Mouse (Mus musculus) gastrocnemius, adult 8-10 months (tissue): ENCODE results near the gene Zfp212. TPM values are rescaled to one million over a fixed set of nuclear protein-coding genes. Genes with fewer than 3 reads are reported as not detected.
"Not testable (repeated sequence)": the region's sequence is repeated elsewhere in the genome, so short reads cannot be mapped to it uniquely, and the experiment has no call there.

Experiments
- DNase-seq, 2 experiments: peaks; one replicate each; pipeline ENCODE4 v3.0.0; 2022; ENCODE audit warnings: low spot score in 2 of 2
- total RNA-seq, 4 experiments: library from RNA; stranded (reverse); gene quantifications; 2 replicates each; pipeline ENCODE4 v1.2.4; 2022

Gene Zfp212
- total RNA-seq, 4 experiments from 2014 or later: 7.0 to 10.2 (median 9.1) TPM

- no peak for DNase-seq
These were observed 22.2 kb downstream of the Zfp212 start for GRCm38 (mm10) chr6:47942461-47942860.

GRCm38 (mm10) chr6:47943021-47943691 lies 22.9 kb downstream of the Zfp212 start:
- DNase-seq: peak; percentile 54 to 66

DNA sequence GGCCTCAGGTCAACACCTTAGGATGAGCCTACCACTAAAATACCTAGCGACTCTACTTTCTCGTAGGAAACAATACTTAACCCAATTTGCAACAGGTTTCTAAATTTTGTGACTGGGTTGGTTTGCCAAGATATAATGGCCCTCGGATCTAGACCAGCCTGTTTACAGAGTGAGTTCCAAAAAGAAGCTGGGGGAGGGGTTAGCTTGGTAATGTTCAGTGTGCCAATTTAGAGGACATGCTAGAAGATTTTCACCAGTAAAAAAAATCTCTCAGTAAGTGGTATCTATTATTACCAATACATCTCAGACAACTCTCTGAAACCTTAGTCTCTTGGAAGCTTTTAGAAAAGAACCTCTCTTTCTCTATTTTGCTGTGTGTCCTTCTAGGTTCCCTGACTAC lies 23.4 kb downstream of the Zfp212 start:
- DNase-seq: no peak

DNA sequence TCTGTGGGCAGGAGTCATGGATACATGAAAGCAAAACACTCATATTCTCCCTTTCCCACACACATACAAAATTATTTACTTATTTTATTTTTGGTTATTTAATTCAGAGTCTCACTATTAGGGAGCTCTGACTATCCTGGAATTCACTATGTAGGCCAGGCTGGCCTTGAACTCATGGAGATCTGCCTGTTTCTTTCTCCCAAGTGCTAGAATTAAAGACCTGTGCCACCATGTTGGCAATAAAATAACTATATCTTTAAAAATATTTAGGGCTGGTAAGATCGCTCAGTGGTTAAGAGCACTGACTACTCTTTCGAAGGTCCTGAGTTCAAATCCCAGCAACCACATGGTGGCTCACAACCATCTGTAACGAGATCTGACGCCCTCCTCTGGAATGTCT lies 27.1 kb downstream of the Zfp212 start:
- DNase-seq: no peak

DNA sequence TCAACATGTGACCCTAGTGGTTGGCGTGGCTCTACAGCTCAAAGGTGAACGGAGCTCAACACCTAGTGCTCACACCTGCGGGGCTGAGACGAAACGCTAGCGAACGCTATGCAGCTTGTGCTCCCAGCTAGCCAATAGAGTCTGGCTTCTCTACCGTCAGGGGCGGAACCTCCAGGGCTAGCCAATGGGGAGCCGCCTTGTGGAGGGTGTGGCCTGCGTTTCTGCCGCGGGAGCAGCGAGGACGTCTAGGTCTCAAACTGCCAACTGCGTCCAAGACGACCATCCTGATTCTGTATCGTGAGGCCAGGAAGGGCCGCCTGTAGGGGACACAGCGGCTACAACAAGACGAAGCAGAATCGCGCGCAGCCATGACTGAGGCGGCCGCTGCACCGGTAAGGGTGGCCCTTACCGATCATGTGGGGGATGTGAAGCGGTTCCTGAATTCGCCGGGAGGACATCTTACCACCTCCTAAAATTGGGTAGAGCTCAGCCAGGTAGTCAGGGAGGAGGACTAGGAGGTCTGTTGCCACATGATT lies 33.0 kb downstream of the Zfp212 start, which contains the start of gene Zfp956:
Zfp956 (plus strand) TSS at position 200 of the 536 bp plus-strand sequence.
- DNase-seq: peak; percentile 91 to 92

- no peak for DNase-seq
These were observed 34.1 kb downstream of the Zfp212 start for GRCm38 (mm10) chr6:47954425-47954824.

DNA sequence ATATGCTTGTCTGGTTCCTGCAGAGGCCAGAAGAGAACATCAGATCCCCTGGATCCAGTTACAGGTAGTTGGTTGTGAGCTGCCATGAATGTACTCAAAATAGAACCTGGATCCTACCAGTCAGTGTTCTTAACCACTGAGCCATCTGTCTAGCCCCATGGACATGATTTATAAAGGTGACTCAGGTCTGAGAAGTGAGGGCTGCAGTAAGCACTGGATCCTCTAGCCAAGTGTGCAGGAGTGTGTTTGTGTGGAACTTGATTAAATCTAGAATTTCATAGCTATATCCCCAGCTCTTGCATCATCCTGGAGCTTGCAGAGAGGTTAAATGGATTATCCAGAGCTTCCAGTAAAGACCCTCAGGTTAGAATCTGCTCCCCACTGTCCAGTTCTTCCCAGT lies 37.5 kb downstream of the Zfp212 start:
- no peak for DNase-seq

DNA sequence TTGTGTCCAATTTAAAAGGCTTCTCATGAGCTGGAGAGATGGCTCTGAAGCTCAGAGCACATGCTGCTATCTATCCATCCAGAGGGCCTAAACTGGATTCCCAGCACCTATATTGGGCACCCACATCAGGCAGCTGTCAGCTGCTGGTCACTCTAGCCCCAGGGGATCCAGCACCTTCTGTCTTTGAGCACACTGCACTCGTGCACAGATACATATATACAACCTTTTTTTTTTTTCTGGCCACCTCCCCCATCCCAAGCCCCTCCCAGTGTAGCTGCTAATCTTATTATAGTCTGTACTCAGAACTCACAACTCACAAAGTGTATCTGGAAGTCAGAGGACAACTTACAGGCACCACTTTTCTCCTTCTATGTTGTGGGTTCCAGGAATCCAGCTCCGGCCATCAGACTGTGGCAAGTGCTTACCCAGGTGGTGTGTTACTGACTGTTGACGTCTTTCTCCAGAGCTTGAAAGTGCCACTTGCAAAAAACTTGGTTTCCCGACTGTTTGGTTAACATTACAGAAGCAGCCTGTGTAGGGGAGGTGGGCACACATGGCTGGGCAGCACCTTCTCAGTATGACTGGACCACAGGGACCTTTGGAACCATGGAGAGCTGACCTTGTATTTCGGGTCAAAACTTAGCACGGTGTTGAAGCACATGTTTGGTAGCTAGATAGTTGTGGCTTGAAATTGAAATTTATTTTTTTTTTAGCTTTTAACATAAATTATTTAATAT lies 40.6 kb downstream of the Zfp212 start:
- no peak for DNase-seq

- DNase-seq: no peak
These were observed 42.8 kb downstream of the Zfp212 start for GRCm38 (mm10) chr6:47963051-47963450.

GRCm38 (mm10) chr6:47968166-47968565 lies 47.9 kb downstream of the Zfp212 start:
- not testable (repeated sequence) for DNase-seq

GRCm38 (mm10) chr6:47974599-47974998 lies 54.3 kb downstream of the Zfp212 start:
- DNase-seq: no peak

DNA sequence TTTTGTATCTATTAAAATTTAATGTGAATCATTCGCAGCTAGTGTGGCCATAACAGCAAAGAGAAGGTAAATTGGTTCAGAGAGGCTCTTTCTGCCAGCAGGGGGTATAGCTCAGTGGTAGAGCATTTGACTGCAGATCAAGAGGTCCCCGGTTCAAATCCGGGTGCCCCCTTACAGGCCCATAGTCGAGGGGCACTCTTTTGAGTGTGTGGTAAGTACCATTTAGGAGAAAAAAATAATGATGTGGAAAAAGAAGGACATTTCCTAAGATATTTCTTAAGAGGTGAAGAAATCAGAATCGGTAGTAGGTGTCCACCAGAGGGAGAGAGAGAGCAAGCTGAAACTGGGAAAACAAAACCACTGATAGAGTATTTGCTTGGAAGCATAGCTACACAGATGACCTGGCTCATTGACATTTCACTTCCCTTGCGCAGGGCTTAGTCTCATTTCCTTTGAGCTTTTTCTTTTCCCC lies 58.7 kb downstream of the Zfp212 start:
- DNase-seq: peak; percentile 63 to 72

Other genes starting within 250 kb of the Zfp212 start
- 10 to 100 TPM in 2 of 4 experiments, 1 to 10 TPM in 2; 8.4 to 12.5 (median 10.4) TPM for gene Pdia4, start 107.0 kb upstream of the Zfp212 start, total RNA-seq
- 1 to 10 TPM in 1 of 4 experiments, under 1 TPM in 3; 0.65 to 1.8 (median 0.85) TPM for gene Zfp786, start 89.6 kb upstream of the Zfp212 start, total RNA-seq
- gene Zfp398, start 84.8 kb upstream of the Zfp212 start, total RNA-seq: 1 to 10 TPM; 5.2 to 6.9 (median 6.2) TPM
- gene Zfp282, start 43.3 kb upstream of the Zfp212 start, total RNA-seq: 1 to 10 TPM; 4.7 to 5.9 (median 4.9) TPM
- 1 to 10 TPM; 6.0 to 9.0 (median 8.1) TPM for gene Zfp956, start 32.9 kb downstream of the Zfp212 start, total RNA-seq
- 10 to 100 TPM; 20.6 to 24.3 (median 22.9) TPM for gene Zfp777, start 128.4 kb downstream of the Zfp212 start, total RNA-seq
- gene Zfp746, start 166.1 kb downstream of the Zfp212 start, total RNA-seq: 10 to 100 TPM in 2 of 4 experiments, 1 to 10 TPM in 2; 8.5 to 12.9 (median 10.0) TPM